Mouse (Mus musculus) limb, embryonic 13.5 days (tissue): ENCODE data around the gene Arhgef16. TPM values are rescaled to one million over a fixed set of nuclear protein-coding genes. Genes with fewer than 3 reads are reported as not detected.

ENCODE experiments used
- ATAC-seq: fragments of 200-750 bp; cut with Nextera tagmentation; 2 replicates; pipeline ENCODE4 v1.8.0; 2017; ENCODE audit warnings: low read depth, moderate number of reproducible peaks, moderate TSS enrichment; ENCODE audit not compliant: low FRiP score
- H3K27ac ChIP-seq: fragments of 300-500 bp; sonication (generic); 2 replicates; pipeline ENCODE4 v1.5.1; 2015; ENCODE audit warnings: inconsistent platforms, mild to moderate bottlenecking, moderate library complexity
- H3K27me3 ChIP-seq: fragments of 300-500 bp; sonication (generic); 2 replicates; pipeline ENCODE4 v1.6.1; 2015; ENCODE audit warnings: mild to moderate bottlenecking, inconsistent platforms
- H3K36me3 ChIP-seq: fragments of 300-500 bp; sonication (generic); 2 replicates; pipeline ENCODE4 v1.6.1; 2015; ENCODE audit warnings: inconsistent platforms, mild to moderate bottlenecking, moderate library complexity
- H3K4me1 ChIP-seq: fragments of 300-500 bp; sonication (generic); 2 replicates; pipeline ENCODE4 v1.6.1; 2015; ENCODE audit warnings: inconsistent platforms
- H3K4me2 ChIP-seq: fragments of 300-500 bp; sonication (generic); replicated peaks from 2 replicates; pipeline ENCODE4 v1.6.1; 2015; ENCODE audit warnings: inconsistent platforms, mild to moderate bottlenecking, moderate library complexity
- H3K4me3 ChIP-seq: fragments of 300-500 bp; sonication (generic); 2 replicates; pipeline ENCODE4 v1.5.1; 2015; ENCODE audit warnings: moderate library complexity, mild to moderate bottlenecking, inconsistent platforms
- H3K9ac ChIP-seq: fragments of 300-500 bp; sonication (generic); 2 replicates; pipeline ENCODE4 v1.6.1; 2015; ENCODE audit warnings: mild to moderate bottlenecking, inconsistent platforms
- H3K9me3 ChIP-seq: fragments of 300-500 bp; sonication (generic); 2 replicates; pipeline ENCODE4 v1.6.1; 2016; ENCODE audit warnings: inconsistent platforms
- WGBS: fragments of 180-500 bp; shearing (Covaris S2); methylation state at CpG from one replicate; pipeline ENCODE4 v1.1.7; 2015; 5-methylcytosine and 5-hydroxymethylcytosine counted together
- polyA plus RNA-seq: library from polyadenylated mRNA; unstranded; fragments of >200 nt; fragmentation: Nextera tagmentation; extraction: Ambion mirVana; gene quantifications from 2 replicates; pipeline ENCODE4 v1.2.1, GENCODE M21; 2015

The Arhgef16 gene
- polyA plus RNA-seq, 1 experiment from 2014 or later: 4.6 TPM

DNA sequence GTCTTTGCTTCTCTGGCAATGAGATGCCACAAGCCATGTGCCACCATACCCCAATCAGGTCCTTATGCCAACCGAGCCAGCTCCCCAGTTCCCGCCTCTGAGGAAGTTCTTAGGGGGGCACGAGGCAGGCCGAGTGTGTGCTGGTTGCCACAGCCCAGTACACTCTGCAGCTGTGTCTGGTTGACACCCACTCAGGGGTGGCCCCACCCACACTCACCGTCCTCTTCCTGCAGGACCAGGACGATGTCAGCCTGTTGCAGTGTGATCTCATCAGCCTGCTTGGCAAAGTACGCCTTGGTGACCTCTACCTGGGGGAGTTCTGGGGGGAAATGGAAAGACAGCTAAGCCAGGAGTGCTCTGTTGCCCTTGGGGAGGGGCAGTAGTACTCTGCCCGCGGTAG, 22.0 kb downstream of the Arhgef16 start:
- peaks cover 6% of the 10 kb centered on the region; the same call in 1 of the 2 replicates for H3K4me1 ChIP-seq
- ATAC-seq: 0 out of 2 replicates have a peak, but pooled peaks have one; percentile 12
- WGBS: 71% methylated on average over 9 of the region's 9 CpGs

DNA sequence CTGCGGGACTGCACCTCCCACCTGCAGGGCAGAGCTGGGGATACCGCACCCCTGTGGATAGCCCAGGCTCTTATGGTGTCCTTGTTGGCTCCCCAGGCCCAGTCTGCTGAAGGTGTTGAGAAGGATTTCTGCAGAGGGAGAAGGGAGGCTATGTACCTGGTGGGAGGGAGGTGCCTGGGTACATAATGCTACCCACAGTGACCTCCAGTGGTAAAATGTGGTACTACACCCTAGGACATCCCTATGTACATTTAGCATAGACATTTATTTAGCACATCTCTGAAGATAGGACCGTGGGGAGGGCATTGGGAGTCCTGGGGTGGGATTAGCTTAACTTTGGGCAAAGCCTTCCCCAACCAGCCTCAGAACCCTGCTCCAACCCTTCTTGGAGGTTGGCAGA, 28.5 kb downstream of the Arhgef16 start:
- Histone ChIP-seq H3K4me3 (no peak overlapping the region), H3K9ac (no peak overlapping the region), H3K27ac (no peak overlapping the region), H3K36me3 (peaks cover 73% of the 10 kb centered on the region), H3K4me1 (no peaks in the 10 kb centered on the region), H3K9me3 (no peaks in the 10 kb centered on the region), H3K27me3 (no peaks in the 10 kb centered on the region), H3K4me2 (no peak overlapping the region)
- ATAC-seq: peak; percentile 42; the same call in 1 of the 2 replicates
- WGBS: 47% methylated on average over 3 of the region's 3 CpGs

More for the DNA sequence above, 22.0 kb downstream of the Arhgef16 start:
- H3K4me2 ChIP-seq: no peak overlapping the region
- no peak overlapping the region for H3K9ac ChIP-seq
- peaks cover 24% of the 10 kb centered on the region for H3K36me3 ChIP-seq
- no peak overlapping the region for H3K4me3 ChIP-seq
- no peaks in the 10 kb centered on the region for H3K9me3 ChIP-seq
- no peak overlapping the region for H3K27ac ChIP-seq
- H3K27me3 ChIP-seq: no peaks in the 10 kb centered on the region

DNA sequence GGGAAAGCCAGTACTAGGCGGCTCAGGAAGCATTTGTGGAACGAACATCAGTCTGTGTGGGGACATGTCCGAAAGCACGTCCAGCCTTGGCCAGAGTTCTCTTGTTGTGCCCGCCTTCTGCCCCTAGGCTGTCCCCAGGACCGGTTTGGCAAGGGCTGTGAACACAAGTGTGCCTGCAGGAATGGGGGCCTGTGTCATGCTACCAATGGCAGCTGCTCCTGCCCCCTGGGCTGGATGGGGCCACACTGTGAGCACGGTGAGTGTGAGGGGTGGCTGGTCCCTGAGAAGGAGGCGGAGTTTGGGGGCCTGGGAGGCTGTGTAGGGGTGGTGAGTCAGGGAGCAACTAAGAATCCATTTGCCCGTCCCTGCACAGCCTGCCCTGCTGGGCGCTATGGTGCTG, 32.0 kb downstream of the Arhgef16 start:
- Histone ChIP-seq H3K27ac (no peak overlapping the region; the same call in 1 of the 2 replicates), H3K9me3 (no peaks in the 10 kb centered on the region), H3K4me3 (no peak overlapping the region), H3K4me2 (no peak overlapping the region), H3K9ac (no peak overlapping the region), H3K27me3 (no peaks in the 10 kb centered on the region), H3K36me3 (peaks cover 84% of the 10 kb centered on the region), H3K4me1 (no peaks in the 10 kb centered on the region)
- no peak for ATAC-seq
- 55% methylated on average over 10 of the region's 10 CpGs for WGBS

DNA sequence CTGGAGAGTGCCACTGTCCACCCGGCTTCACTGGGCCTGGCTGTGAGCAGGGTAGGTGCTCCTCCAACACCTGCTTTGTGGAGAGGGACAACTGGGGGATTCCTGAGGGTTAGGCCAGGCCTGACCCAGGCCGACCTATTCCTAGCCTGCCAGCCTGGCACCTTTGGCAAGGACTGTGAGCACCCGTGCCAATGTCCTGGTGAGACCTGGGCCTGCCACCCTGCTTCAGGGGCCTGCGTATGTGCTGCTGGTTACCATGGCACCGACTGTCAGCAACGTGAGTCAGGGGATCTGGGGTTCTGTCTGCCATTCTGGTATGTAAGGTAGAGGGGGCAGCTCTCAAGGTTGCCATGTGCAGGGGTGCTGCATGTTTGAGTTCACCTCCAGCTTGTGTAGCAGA, 34.0 kb downstream of the Arhgef16 start:
- Histone ChIP-seq H3K4me2 (no peak overlapping the region), H3K27me3 (no peaks in the 10 kb centered on the region), H3K27ac (no peak overlapping the region), H3K4me1 (no peaks in the 10 kb centered on the region), H3K9ac (no peak overlapping the region), H3K4me3 (no peak overlapping the region), H3K9me3 (peaks cover 8% of the 10 kb centered on the region; the same call in 1 of the 2 replicates), H3K36me3 (peaks cover 89% of the 10 kb centered on the region)
- WGBS: 74% methylated on average over 6 of the region's 6 CpGs
- no peak for ATAC-seq

DNA sequence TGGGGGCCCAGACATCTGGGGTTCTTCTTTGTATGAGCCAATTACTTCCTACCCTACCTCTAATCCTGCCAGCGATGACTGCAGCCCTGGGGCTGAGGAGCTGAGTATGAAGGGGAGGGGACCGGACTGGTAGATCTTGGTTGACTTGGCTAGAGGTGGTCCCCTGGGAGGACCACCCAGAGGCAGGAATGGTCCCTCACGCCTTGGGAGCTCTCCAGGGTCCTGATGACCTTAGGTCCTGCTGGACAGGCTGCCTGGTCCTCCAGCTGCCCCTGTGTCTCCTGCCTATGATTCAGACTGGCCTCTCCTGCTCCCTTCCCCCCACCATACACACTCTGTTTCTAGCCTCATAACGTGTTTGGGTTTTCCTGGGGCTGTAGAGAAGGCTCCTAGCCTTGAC, 39.4 kb downstream of the Arhgef16 start:
- Histone ChIP-seq H3K4me1 (peaks cover 26% of the 10 kb centered on the region), H3K4me2 (no peak overlapping the region), H3K9ac (no peak overlapping the region), H3K27ac (no peak overlapping the region), H3K9me3 (peaks cover 8% of the 10 kb centered on the region; the same call in 1 of the 2 replicates), H3K27me3 (no peaks in the 10 kb centered on the region), H3K36me3 (peaks cover 68% of the 10 kb centered on the region), H3K4me3 (no peak overlapping the region)
- 26% methylated on average over 4 of the region's 4 CpGs for WGBS
- ATAC-seq: no peak

DNA sequence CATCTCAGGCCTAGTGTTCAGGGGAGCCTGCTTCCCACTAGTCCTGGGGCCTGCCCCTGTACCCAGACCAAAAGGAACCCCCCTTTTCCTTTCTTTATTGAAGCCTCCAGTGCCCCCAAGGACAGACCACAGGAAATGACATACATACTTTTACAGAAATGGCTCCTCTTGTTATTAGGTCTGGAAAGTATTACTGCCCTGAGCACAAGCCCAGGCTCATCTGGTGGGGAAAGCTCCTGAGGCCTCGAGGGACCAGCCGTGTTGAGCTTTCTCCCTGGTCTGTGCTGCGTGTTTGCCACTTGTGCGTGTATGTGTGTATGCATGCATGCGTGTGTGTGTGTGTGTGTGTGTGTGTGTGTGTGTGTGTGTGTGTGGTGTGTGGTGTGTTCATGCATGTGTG, 40.7 kb downstream of the Arhgef16 start:
- ATAC-seq: peak; percentile 74
- Histone ChIP-seq H3K9ac (no peak overlapping the region), H3K27ac (peak overlapping the region; percentile 79; the same call in 1 of the 2 replicates), H3K4me2 (no peak overlapping the region), H3K27me3 (no peaks in the 10 kb centered on the region), H3K9me3 (peaks cover 8% of the 10 kb centered on the region; the same call in 1 of the 2 replicates), H3K36me3 (peaks cover 63% of the 10 kb centered on the region), H3K4me1 (peaks cover 26% of the 10 kb centered on the region), H3K4me3 (no peak overlapping the region)
- 33% methylated on average over 5 of the region's 5 CpGs for WGBS

DNA sequence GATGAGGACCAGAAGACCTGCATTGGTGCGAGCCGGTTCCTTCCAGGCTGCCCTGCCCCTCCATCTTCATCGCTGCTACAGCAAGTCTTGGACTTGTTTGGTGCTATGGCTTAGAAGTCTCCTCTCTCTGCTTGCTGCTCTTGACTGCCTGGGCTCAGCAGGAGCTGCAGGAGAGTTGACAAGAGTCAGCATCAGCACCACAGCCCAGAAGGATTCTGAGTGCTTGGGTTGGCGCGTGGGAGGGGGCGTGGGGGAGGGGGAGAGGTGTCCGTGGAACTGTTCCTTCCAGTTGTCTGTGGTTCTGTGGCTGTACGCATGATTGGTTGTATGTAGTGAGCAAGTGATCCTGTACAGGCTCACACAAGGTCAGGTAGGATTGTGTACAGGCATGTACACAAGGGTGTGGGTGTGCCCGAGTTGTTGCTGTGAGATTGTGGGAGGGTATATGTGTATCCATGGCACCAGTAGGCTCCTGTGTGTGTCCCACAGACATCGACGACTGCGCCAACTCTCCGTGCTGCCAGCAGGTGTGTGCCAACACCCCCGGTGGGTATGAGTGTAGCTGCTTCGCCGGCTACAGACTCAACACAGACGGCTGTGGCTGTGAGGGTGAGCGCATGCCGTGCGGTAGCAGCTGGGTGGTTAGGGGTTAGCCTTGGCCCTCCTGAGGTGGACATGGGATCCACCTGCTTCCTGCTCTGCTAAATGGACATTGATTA, 48.8 kb downstream of the Arhgef16 start:
- no peak overlapping the region for H3K9ac ChIP-seq
- H3K4me1 ChIP-seq: peaks cover 22% of the 10 kb centered on the region
- WGBS: 89% methylated on average over 20 of the region's 20 CpGs

DNA sequence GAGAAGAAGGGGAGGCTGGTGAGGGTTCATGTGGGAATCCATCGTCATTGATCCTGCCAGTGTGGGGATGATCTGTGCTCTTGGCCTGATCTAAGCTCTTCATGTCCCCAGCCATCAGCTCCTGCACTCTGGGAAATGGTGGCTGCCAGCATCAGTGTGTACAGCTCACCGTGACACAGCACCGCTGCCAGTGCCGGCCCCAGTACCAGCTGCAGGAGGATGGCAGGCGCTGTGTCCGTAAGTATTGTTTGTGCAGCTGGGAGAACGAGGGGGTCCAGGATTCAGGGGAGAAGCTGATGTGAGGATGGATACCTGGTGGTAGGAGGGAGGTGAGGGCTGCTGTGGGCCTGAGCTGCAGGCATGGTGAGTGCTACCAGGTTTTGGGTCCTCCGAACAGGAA, 52.2 kb downstream of the Arhgef16 start:
- Histone ChIP-seq H3K4me1 (peaks cover 53% of the 10 kb centered on the region), H3K36me3 (peaks cover 23% of the 10 kb centered on the region), H3K27me3 (no peaks in the 10 kb centered on the region), H3K4me2 (no peak overlapping the region), H3K9ac (no peak overlapping the region), H3K9me3 (no peaks in the 10 kb centered on the region), H3K27ac (no peak overlapping the region), H3K4me3 (no peak overlapping the region)
- 76% methylated on average over 8 of the region's 8 CpGs for WGBS
- no peak for ATAC-seq

More for the DNA sequence above, 48.8 kb downstream of the Arhgef16 start:
- H3K4me3 ChIP-seq: no peak overlapping the region
- ATAC-seq: no peak
- no peak overlapping the region for H3K4me2 ChIP-seq
- H3K27ac ChIP-seq: no peak overlapping the region
- H3K27me3 ChIP-seq: no peaks in the 10 kb centered on the region
- H3K9me3 ChIP-seq: no peaks in the 10 kb centered on the region
- peaks cover 43% of the 10 kb centered on the region for H3K36me3 ChIP-seq

DNA sequence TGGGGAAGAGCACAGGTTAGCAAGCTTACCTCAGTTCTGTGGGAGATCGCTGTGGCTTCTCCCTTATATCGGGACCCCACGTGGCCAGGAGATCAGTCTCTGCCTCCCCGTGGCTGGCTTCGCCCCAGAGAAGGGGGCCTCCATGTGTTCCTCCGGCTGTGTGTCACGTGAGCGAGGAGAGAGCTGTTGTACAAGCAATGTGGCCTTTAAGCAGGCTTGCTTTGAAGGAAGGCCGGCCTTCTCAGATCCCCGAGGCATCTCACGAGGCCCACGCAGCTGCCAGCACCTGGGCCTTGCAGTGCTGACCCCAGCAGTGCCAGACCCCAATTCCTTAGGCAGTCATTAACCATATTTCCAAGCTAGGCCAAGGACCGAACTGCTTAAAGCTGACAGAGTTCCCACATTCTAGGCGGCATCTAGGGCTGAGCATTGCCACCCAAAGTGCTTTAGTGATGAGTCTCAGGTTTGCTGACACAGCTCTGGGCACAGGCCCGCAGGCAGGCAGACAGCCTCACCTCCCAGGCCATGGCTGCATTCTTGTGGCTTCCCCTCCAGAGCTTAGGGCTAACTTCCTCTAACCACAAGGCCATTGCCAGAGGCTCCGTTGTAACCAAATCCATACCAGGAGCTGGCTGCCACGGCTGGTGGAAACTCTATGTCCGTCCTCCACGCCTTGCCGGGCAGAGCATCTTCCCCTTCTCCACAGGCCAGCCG, 53.2 kb downstream of the Arhgef16 start:
- H3K27me3 ChIP-seq: no peaks in the 10 kb centered on the region
- 45% methylated on average over 21 of the region's 21 CpGs for WGBS
- H3K9me3 ChIP-seq: no peaks in the 10 kb centered on the region
- peak overlapping the region; percentile 12; the same call in 1 of the 2 replicates for H3K4me2 ChIP-seq
- H3K4me3 ChIP-seq: no peak overlapping the region
- peak overlapping the region; percentile 56; the same call in 1 of the 2 replicates for H3K27ac ChIP-seq
- H3K4me1 ChIP-seq: peaks cover 53% of the 10 kb centered on the region
- no peak overlapping the region for H3K9ac ChIP-seq
- peak; percentile 31 for ATAC-seq
- peaks cover 26% of the 10 kb centered on the region for H3K36me3 ChIP-seq

DNA sequence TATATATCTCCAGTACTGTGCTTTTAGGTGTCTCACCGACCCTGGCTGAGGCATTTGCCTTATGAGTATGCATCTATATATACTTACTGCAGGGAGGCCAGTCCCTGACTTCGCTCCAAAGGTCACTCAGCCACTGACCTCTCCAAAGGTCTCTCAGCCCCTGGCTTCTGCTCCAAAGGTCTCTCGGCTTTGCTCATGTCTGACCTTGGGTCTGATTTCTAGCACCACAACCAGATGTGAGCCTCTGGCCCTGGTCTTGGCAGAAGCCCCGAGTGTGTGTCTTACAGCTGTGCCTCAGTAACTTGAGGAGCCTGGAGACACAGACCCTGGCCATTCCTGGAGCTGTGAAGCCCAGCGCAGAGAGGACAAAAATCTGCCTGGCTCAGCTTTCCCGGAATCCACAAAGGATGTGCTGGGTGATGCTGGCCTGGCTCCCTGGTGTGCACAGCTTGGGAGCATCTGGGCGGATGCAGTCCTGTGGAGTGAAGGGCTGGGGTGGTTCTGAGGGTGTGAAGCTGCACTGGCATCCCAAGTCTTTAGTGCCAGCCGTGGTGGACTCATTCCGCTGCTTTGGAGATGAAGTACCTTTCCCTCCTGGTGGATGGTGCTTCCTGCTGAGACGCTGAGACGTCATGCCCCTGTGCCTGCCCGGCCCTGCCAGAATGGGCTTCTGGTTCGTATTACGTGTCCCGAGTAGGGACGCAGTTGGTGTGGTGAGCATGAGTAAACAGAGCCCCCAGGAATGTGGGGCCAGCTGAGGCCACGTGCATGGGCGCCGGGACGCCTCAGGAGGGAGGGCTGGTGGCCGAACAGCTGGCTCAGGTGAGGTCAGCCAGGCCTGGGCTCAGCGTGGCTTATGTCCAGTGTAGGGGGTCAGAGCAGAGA, 54.0 kb downstream of the Arhgef16 start:
- no peak overlapping the region for H3K4me3 ChIP-seq
- H3K27me3 ChIP-seq: no peaks in the 10 kb centered on the region
- ATAC-seq: peak; percentile 35
- 15% methylated on average over 22 of the region's 22 CpGs for WGBS
- H3K9me3 ChIP-seq: no peaks in the 10 kb centered on the region
- H3K4me2 ChIP-seq: peak overlapping the region; percentile 12; the same call in 1 of the 2 replicates
- peak overlapping the region; percentile 27; the same call in 1 of the 2 replicates for H3K9ac ChIP-seq
- H3K4me1 ChIP-seq: peaks cover 58% of the 10 kb centered on the region
- peak overlapping the region; percentile 56 for H3K27ac ChIP-seq
- peaks cover 24% of the 10 kb centered on the region for H3K36me3 ChIP-seq

DNA sequence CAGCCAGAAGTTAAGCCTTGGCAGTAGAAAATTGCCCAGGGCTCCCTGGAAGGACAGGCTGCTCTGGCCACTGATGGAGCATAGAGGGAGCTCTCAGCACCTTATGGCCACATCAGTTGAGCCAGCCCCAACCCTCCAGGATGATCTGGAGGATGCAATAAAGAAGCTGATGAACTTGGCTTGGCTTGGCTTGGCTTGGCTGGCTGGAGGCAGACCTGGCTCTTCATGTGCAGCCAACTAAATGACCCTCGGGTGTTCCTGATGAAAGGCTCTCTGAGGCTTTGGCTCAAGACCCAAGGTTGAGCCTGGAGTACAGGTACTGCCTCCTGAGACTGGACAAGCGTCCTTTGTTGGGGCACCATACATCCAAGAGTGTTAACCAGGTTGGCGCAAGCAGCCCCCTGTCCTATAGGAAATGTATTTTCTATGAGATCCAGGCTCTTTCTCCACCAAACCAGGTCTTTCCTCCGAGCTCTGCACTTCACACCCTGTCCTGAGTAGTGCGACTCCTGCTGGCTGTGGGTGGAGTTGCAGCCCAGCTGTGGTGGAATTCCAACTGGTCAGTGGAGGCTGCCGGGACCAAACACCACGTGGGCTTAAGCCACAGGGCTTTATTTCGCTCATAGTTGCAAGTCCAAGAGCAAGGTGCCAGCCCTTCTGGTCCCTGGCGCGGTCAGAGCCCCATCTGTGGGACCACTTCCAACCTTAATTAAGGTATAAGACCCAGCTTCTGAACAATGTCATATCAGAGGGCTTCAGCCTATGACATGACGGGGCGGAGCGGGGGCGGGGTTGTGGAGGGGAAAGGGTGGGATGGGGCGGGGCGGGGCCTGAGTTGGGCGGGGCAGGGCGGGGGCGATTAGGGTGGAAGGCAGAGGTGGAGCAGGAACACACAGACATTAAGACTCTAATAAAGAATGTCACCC, 55.1 kb downstream of the Arhgef16 start:
- Histone ChIP-seq H3K9ac (no peak overlapping the region), H3K27me3 (no peaks in the 10 kb centered on the region), H3K27ac (peak overlapping the region; percentile 56; the same call in 1 of the 2 replicates), H3K9me3 (no peaks in the 10 kb centered on the region), H3K36me3 (peaks cover 21% of the 10 kb centered on the region), H3K4me2 (peak overlapping the region; percentile 47), H3K4me3 (peak overlapping the region; percentile 18; the same call in 1 of the 2 replicates), H3K4me1 (peaks cover 58% of the 10 kb centered on the region)
- 14% methylated on average over 19 of the region's 19 CpGs for WGBS
- peak; percentile 35 for ATAC-seq
